Mouse (Mus musculus) layer of hippocampus, adult 11-12 months (tissue): Measurements from ENCODE around the gene Limd1.
A peak's percentile ranks its signal among the peaks of the same experiment; 100 is the strongest.

Source experiments
- DNase-seq: peaks from one replicate; pipeline ENCODE4 v3.0.0; 2022; ENCODE audit warnings: low spot score

Limd1 gene

DNA sequence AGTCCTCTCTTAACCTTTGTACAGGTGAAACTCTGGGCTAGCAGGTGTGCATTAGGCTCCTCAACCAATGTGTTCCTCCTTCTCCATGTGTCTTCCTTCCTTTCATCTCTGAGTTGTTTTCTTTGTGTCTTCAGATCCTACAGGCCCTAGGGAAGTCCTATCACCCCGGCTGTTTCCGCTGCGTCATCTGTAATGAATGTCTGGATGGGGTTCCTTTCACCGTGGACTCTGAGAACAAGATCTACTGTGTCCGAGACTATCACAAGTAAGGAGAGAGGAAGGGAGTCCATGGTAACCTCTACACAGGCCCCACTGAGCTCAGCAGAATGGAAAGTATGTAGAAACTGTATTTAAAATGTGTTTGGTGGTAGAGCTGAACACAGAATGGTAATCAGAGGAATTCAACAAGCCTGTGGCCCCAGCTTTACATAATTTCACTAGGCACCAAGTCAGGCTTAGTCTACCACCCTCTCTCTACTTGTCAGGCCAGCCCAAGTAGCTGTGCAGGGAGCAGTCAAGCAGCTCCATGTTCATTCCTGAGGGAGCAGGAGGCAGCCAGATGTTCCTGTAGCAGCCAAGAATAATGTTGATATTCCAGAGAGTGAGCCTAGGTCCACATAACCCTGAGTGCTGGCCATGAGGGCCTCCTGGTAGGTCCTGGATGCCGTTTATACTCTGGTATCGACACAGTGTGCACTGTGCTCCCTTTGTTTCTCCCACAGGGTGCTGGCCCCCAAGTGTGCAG, 38.3 kb downstream of the Limd1 start:
- DNase-seq = no peak

- DNase-seq = peak; percentile 1
Observed at GRCm38 (mm10) chr9:123518969-123519894, 40.7 kb downstream of the Limd1 start.

- no peak for DNase-seq
Observed at GRCm38 (mm10) chr9:123520735-123521134, 42.2 kb downstream of the Limd1 start.

DNA sequence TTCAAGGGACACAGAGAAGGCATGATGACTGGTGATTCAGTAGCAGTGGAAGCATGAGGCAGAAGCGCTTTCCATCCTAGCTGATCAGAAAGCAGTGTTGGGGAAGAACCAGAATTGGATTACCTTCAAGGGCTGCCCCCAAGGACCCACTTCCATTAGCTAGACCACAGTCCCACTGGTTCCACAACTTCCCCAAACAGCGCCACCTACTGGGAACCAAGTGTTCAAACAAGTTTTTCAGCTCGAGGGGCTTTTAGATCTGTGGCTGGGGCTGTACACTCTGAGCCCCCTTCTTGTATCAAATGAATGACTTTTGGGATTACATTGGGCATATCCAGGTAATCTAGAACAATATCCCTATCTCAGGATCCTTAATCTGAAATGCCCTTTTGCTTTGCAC, 45.2 kb downstream of the Limd1 start:
- no peak for DNase-seq

GRCm38 (mm10) chr9:123525095-123525494, 46.6 kb downstream of the Limd1 start:
- DNase-seq = peak; percentile 56

DNA sequence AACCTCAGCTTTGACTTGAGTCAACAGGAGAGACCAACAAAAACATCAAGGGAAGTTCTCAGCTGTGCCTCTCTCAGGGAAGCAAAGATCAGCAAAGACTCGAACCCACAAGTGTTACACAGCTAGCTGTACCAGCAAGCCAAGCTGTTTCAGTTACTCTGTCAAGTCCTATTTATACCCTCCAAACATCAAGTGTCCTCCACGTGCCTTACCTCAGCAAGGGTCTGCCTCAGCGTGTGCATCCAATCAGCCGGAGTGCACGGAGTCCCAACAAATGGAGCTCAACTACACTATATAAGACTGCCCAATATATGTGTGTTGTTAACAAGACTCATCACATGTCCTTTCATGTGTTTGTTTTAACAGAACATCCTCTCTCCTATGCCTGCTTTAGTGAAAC, 48.0 kb downstream of the Limd1 start:
- DNase-seq = no peak

DNA sequence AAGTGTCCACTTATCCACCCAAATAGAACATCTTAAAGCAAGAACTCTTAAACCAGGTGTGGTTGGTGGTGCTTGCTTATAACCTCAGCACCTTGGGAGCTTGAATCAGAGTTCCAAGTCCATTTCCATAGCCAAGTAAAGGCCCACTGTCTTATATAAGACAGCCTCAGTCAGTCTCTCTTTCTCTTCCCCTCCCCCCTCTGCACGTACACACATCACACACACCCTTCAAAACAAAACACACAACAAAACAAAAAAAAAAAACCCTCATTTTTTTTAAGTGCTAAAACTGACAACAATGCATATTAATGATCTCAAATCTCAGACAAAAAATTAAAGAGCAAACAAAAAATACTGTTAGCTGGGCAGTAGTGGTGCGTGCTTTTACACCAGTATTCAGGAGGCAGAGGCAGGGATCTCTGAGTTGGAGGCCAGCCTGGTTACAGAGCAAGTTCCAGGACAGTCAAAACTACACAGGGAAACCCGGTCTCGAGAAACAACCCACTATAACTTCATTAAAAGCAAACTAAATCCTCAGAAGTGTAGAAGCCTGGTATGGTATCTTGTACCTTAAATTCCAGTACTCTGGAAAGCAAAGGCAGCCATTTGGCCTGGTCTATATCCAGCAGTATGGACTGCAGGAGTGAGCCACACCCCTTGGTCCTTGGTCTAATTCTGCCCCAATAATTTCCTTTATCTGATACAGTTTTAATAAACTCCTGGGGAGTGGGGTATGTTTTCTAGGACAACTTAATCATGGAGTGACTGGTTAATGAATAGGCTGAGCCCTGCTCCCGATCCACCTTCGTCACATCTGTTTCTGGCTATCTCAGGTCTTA, 49.8 kb downstream of the Limd1 start:
- peak; percentile 23 for DNase-seq

GRCm38 (mm10) chr9:123528926-123529295, 50.4 kb downstream of the Limd1 start:
- peak; percentile 62 for DNase-seq

- DNase-seq = peak; percentile 99
Observed at GRCm38 (mm10) chr9:123529392-123530157, 51.1 kb downstream of the Limd1 start, which contains the start of gene Sacm1l. Sacm1l (plus strand) TSS chr9:123529759.

GRCm38 (mm10) chr9:123530158-123530475, 51.6 kb downstream of the Limd1 start:
- no peak for DNase-seq

GRCm38 (mm10) chr9:123530566-123531130, 52.1 kb downstream of the Limd1 start:
- no peak for DNase-seq

GRCm38 (mm10) chr9:123531234-123531633, 52.7 kb downstream of the Limd1 start:
- DNase-seq = no peak

DNA sequence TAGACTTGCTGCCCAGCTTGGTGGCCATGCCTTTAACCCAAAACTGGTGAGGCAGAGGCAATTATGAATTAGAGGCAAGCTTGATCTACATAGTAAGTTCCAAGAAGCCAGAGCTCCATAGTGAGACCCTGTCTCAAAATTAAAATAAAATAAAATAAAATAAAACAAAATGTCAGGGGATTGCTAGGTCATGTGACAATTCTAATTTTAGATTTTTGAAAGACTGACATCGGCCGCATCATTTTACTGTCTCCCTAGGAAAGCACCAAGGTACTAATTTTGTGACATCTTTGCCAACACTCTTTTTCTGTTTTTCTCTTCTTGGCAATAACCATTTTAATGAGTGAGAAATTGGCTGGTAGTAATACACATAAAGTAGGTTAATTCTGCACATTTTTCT, 58.1 kb downstream of the Limd1 start:
- no peak for DNase-seq

DNA sequence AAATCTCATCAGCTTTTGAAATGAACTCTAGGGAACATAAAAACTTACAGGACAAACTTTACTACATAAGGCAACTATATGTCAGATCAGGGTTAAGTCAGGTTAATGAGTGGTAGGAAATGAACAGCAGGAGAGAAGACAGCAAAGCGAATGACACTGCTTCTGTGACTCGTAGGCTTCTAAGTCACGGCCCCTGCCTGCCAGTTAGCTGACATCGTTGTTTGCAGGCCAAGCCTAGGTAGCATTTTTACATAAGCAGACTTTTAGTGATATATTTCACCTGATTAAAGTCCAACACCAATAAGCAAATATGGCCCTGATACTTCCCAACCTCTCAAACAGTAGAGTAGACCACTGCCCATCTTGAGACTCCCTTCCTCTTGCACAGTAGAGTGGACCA, 59.7 kb downstream of the Limd1 start:
- DNase-seq = no peak

GRCm38 (mm10) chr9:123539093-123539492, 60.6 kb downstream of the Limd1 start:
- DNase-seq = no peak

DNA sequence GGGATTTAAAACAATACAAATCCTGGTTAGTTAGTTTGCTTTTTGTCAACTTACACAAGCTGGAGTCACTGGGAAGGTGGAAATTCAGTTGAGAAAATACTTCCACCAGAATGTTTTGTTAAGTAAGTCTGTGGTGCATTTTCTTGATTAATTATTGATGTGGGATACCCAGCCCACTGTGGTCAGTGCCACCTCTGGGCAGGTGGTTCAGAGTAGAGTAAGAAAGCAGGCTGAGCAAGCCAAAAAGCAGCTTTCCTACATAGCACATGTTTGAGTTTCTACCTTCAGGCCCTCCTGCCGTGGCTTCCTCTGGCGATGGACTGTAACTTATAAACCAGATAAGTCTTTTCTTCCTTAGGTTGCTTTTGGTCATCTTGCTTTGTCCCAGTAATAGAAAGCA, 61.3 kb downstream of the Limd1 start:
- no peak for DNase-seq

- no peak for DNase-seq
Observed at GRCm38 (mm10) chr9:123554599-123554998, 76.1 kb downstream of the Limd1 start.
